Mouse (Mus musculus) stomach, embryonic 16.5 days (tissue): Measurements from ENCODE around the gene Gm10642. TPM values are rescaled to one million over a fixed set of nuclear protein-coding genes. Genes with fewer than 3 reads are reported as not detected.

ENCODE experiments used
- ATAC-seq: fragments of 200-750 bp; cut with Nextera tagmentation; 2 replicates; pipeline ENCODE4 v1.8.0; 2017; ENCODE audit warnings: moderate number of reproducible peaks, moderate TSS enrichment; ENCODE audit not compliant: insufficient read depth, low FRiP score
- H3K27ac ChIP-seq: fragments of 300-500 bp; sonication (generic); 2 replicates; pipeline ENCODE4 v1.5.1; 2014; ENCODE audit warnings: low read length
- H3K27me3 ChIP-seq: fragments of 300-500 bp; sonication (generic); 2 replicates; pipeline ENCODE4 v1.6.1; 2014; ENCODE audit warnings: low read length, control low read depth, mixed read lengths; ENCODE audit not compliant: control insufficient read depth, insufficient read depth
- H3K36me3 ChIP-seq: fragments of 300-500 bp; sonication (generic); 2 replicates; pipeline ENCODE4 v1.6.1; 2014; ENCODE audit warnings: low read length; ENCODE audit not compliant: control insufficient read depth, insufficient read depth
- H3K4me1 ChIP-seq: fragments of 300-500 bp; sonication (generic); 2 replicates; pipeline ENCODE4 v1.6.1; 2014; ENCODE audit warnings: low read length, control low read depth, mixed read lengths; ENCODE audit not compliant: control insufficient read depth, insufficient read depth
- H3K4me2 ChIP-seq: fragments of 300-500 bp; sonication (generic); 2 replicates; pipeline ENCODE4 v1.6.1; 2014; ENCODE audit warnings: low read depth, low read length, mixed read lengths
- H3K4me3 ChIP-seq: fragments of 300-500 bp; sonication (generic); replicated peaks from 2 replicates; pipeline ENCODE4 v1.5.1; 2014; ENCODE audit warnings: mild to moderate bottlenecking, low read length
- H3K9ac ChIP-seq: fragments of 300-500 bp; sonication (generic); 2 replicates; pipeline ENCODE4 v1.6.1; 2014; ENCODE audit warnings: low read length
- H3K9me3 ChIP-seq: fragments of 300-500 bp; sonication (generic); replicated peaks from 2 replicates; pipeline ENCODE4 v1.6.1; 2016; ENCODE audit warnings: low read length, control low read depth; ENCODE audit not compliant: control insufficient read depth
- WGBS: fragments of 180-500 bp; shearing (Covaris S2); extraction: QIAGEN DNeasy Blood & Tissue Kit; methylation state at CpG from one replicate; pipeline ENCODE4 v1.1.7; 2014; 5-methylcytosine and 5-hydroxymethylcytosine counted together
- polyA plus RNA-seq: library from polyadenylated mRNA; unstranded; fragments of >200 nt; fragmentation: Nextera tagmentation; extraction: Ambion mirVana; gene quantifications from 2 replicates; pipeline ENCODE4 v1.2.1, GENCODE M21; 2015

Gene Gm10642
- polyA plus RNA-seq, 1 experiment from 2014 or later, result 0.12 TPM

DNA sequence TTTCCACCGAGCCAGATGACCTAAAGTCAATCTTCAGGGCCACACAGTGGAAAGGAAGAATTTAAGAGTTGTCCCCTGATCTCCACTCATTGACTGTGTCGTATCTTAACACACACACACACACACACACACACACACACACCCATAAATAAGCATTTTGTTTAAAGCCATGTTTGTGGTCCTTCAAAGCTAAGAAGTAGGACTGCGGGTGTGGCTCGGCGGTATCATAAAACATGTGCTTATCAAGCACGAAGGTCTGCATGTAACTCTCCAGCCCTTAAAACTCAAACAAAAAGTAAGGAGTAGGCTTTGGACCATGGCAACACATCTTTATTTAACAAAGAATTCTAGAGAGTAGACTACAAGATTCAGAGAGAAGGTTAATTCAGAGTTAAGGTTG, 14.3 kb downstream of the Gm10642 start:
- WGBS, result 64% methylated on average over 6 of the region's 6 CpGs
- Histone ChIP-seq H3K27me3 (no peaks in the 10 kb centered on the region), H3K27ac (no peak overlapping the region), H3K4me2 (no peak overlapping the region), H3K36me3 (no peaks in the 10 kb centered on the region), H3K4me3 (no peak overlapping the region), H3K9ac (no peak overlapping the region), H3K4me1 (peaks cover 5% of the 10 kb centered on the region), H3K9me3 (no peaks in the 10 kb centered on the region; the same call in 1 of the 2 replicates)
- no peak for ATAC-seq

DNA sequence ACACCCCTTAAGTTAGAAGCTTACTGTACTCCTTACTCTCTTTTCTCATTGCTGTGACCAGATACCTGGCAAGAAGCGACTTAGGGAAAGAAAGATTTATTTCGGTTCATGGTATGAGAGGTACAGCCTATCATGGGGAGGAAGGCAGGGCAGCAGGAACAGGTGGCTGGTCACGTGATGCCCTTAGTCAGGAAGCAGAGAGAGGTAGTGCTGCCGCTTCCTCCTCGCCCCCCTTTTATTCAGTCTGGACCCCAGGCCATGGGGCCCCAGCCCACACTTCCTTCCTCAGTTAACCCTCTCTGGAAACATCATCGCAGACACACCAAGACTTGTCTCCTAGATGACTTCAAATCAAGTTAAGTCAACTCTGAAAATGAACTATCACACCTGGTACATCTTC, 15.2 kb downstream of the Gm10642 start:
- 53% methylated on average over 6 of the region's 6 CpGs for WGBS
- H3K4me2 ChIP-seq, result no peak overlapping the region
- no peak overlapping the region; the same call in 1 of the 2 replicates for H3K27ac ChIP-seq
- H3K27me3 ChIP-seq, result no peaks in the 10 kb centered on the region
- no peak for ATAC-seq
- H3K4me3 ChIP-seq, result no peak overlapping the region
- H3K9me3 ChIP-seq, result no peaks in the 10 kb centered on the region; the same call in 1 of the 2 replicates
- H3K4me1 ChIP-seq, result peaks cover 5% of the 10 kb centered on the region
- H3K36me3 ChIP-seq, result no peaks in the 10 kb centered on the region
- no peak overlapping the region for H3K9ac ChIP-seq

DNA sequence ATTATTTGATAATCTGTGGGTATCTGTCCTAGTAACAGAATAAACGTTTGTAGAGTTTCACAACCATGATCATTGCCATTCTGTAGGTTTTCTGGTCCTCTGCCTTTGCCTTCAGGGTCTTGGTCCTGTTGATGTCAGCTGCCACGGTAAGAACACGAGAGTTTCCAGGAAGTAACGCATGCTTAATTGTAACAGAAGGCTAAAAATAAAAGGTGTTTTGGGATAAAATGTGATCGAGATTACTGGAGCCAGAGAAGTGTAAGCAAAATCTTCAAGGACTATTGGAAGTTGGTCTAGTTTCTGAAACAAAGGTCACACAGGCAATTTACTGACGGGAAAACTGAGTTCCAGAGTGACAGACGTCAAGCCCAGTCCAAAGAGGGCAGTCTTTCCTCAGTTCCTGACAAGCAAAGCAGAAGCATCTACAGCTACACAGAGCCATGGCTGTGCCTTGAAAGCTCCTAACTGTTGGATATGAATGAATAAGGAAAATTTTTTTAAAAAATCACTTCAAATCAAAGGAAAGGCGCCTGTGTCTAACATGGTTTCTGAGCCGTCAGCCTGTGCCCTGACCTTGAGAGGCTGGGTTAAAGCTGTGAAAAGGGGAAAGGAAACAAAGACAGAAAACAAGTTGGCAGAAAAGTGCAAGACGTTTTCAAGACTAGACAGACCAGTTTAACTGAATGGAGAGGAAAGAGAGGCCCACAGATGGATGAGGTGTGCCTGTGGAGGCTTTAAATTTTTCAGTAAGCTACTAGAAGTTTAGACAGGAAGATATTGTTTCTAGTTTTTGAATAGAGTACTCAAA, 15.9 kb downstream of the Gm10642 start:
- H3K27me3 ChIP-seq, result no peaks in the 10 kb centered on the region
- H3K9ac ChIP-seq, result no peak overlapping the region
- ATAC-seq, result no peak; the same call in 1 of the 2 replicates
- 41% methylated on average over 10 of the region's 10 CpGs for WGBS
- H3K36me3 ChIP-seq, result no peaks in the 10 kb centered on the region
- peak overlapping the region; percentile 21; the same call in 1 of the 2 replicates for H3K4me2 ChIP-seq
- H3K4me1 ChIP-seq, result peaks cover 5% of the 10 kb centered on the region
- H3K9me3 ChIP-seq, result no peaks in the 10 kb centered on the region; the same call in 1 of the 2 replicates
- H3K27ac ChIP-seq, result peak overlapping the region; percentile 78
- no peak overlapping the region for H3K4me3 ChIP-seq

DNA sequence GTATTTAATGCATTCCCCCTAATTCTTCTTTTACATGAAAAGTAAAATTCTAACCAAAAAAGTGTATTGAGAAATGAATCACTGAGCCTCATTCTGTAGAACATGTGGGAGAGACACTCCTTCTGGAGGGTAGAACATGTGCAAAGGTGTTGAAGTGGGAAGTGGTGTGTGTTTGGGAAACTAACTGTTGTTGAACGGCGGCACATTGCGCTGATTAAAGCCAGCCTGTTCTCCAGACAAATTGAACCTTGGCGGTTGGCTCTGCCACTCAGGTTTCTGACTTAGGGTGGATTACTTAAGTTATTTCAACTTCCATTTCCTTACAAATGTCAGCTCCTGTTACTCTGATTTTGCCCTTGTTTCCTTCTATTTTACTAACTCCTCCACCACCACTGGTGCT, 17.6 kb downstream of the Gm10642 start:
- no peak overlapping the region for H3K4me2 ChIP-seq
- H3K4me3 ChIP-seq, result no peak overlapping the region
- 82% methylated on average over 4 of the region's 4 CpGs for WGBS
- H3K4me1 ChIP-seq, result peaks cover 5% of the 10 kb centered on the region
- no peak overlapping the region for H3K9ac ChIP-seq
- H3K27ac ChIP-seq, result no peak overlapping the region
- no peaks in the 10 kb centered on the region for H3K9me3 ChIP-seq
- no peaks in the 10 kb centered on the region for H3K27me3 ChIP-seq
- no peak for ATAC-seq
- H3K36me3 ChIP-seq, result no peaks in the 10 kb centered on the region

DNA sequence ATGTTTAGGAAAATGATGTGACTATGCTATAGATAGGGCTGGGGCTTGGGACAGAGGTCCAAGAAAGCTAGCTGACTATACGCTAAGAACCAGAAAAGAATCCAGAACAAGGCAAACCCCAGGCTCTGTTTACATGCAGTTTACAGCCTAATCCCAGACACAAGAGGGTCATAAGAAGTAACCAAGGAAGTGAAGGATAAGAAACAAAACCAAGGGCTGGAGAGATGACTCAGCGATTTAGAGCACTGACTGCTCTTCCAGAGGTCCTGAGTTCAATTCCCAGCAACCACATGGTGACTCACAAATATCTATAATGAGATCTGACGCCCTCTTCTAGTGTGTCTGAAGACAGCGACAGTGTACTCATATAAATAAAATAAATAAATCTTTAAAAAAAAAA, 19.1 kb downstream of the Gm10642 start:
- Histone ChIP-seq H3K4me2 (no peak overlapping the region), H3K4me1 (peaks cover 5% of the 10 kb centered on the region), H3K36me3 (no peaks in the 10 kb centered on the region), H3K27me3 (no peaks in the 10 kb centered on the region), H3K9me3 (no peaks in the 10 kb centered on the region), H3K9ac (no peak overlapping the region), H3K27ac (no peak overlapping the region), H3K4me3 (no peak overlapping the region)
- WGBS, result 73% methylated on average over 4 of the region's 4 CpGs
- no peak for ATAC-seq

DNA sequence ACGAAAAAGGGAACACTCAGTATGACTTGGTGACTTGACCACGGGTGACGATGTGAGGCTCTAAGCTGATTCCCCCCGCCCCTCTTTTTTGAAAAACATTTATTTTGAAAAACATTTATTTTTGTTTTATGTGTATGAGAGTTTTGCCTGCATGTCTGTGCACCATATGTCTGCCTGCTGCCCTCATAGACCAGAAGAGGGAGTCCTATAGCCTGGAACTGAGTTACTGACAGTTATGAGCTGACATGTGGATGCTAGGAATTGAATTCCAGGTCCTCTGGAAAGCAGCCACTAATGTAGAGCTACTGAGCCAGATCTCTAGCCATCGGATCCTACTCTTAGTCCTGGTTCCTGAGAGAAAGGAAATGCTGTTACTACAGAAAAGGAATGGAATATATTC, 19.9 kb downstream of the Gm10642 start:
- Histone ChIP-seq H3K27ac (no peak overlapping the region), H3K4me2 (no peak overlapping the region), H3K4me3 (no peak overlapping the region), H3K9me3 (no peaks in the 10 kb centered on the region), H3K36me3 (no peaks in the 10 kb centered on the region), H3K4me1 (peaks cover 5% of the 10 kb centered on the region), H3K27me3 (no peaks in the 10 kb centered on the region), H3K9ac (no peak overlapping the region)
- ATAC-seq, result no peak
- 87% methylated on average over 5 of the region's 5 CpGs for WGBS

DNA sequence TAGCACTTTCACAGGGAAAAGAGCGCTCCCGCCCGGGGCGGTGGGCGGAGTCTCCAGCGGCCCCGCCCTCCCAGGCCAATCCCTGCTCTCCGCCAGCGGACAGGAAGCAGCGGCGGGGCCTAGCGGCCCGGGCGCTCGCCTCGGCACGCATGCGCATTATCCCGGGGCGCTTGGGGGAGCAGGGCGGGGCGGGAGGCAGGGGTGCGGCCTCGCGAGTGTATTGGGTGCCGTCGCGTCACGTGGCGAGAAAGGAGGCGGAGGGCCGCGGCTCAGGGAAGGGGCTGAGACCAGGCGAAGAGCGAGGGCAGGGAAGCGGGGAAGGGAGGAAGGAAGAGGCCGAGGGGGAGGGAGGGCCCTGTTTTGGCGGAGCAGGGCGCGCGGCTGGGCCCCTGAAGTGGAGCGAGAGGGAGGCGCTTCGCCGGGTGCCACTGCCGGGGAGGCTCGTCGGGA, 22.7 kb downstream of the Gm10642 start, which contains the start of gene Adam10:
Gene Adam10 (plus strand): TSS at position 316 of the 450 bp plus-strand sequence.
- Histone ChIP-seq H3K36me3 (no peaks in the 10 kb centered on the region), H3K9ac (peak within 1 kb of the TSS; percentile 99), H3K27ac (peak within 1 kb of the TSS; percentile 97), H3K27me3 (no peaks in the 10 kb centered on the region), H3K4me2 (peak within 1 kb of the TSS; percentile 73), H3K9me3 (no peaks in the 10 kb centered on the region), H3K4me3 (peak within 1 kb of the TSS; percentile 97), H3K4me1 (peaks cover 10% of the 10 kb centered on the region)
- peak; percentile 100 for ATAC-seq
- WGBS, result 0% methylated on average over 45 of the region's 48 CpGs

DNA sequence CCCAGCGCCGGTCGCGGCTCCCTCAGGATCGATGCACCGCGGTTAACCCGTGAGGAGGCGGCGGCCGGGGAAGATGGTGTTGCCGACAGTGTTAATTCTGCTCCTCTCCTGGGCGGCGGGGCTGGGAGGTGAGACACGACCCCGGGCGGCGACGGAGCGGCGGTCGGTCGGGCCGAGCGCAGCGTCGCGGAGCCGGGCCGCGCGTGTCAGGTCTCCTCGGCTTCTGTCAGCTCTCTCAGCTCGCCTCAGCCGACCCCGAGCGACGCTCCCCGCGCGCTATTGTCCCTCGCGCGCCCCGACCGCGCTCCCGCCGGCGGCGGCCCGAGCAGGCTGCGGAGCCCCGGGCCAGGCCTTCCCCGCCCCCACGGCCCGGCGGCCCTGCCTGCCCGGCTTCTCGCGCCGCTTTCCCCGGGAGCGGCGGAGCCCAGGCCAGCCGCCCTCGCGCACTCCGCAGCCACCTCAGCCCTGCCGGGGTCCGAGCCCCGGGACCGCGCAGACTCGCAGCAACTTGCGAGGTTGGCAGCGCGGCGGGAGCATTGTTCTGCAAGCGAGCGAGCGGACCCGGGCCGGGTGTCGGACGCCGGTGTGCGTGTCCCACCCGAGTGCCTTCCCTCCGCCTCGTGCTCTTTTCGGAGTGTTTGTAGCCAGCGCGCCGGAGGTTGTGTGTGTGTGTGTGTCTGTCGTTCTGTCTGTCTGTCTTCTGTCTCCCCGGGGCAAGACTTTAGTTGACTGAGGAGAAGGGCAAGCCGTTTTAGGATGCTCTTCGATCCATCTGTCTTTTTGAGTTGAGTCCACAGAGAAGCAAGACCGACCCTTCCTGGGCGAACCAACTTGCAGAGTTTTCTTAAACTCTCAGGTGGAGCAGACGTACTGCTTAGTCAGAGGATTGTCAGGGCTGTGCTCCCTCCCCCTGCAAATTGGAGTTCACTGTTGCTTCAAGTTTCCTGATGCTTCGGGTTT, 23.4 kb downstream of the Gm10642 start:
- Histone ChIP-seq H3K4me3 (peak overlapping the region; percentile 97), H3K9ac (peak overlapping the region; percentile 99), H3K27me3 (no peaks in the 10 kb centered on the region), H3K36me3 (no peaks in the 10 kb centered on the region), H3K4me1 (peaks cover 10% of the 10 kb centered on the region), H3K9me3 (no peaks in the 10 kb centered on the region), H3K27ac (peak overlapping the region; percentile 97), H3K4me2 (peak overlapping the region; percentile 67)
- WGBS, result under 1% methylated on average over 94 of the region's 103 CpGs
- peak; percentile 53; the same call in 1 of the 2 replicates for ATAC-seq
